Mouse (Mus musculus) hematopoietic stem cell, adult 5-6 weeks (primary cell): ENCODE measurements around the gene Ahnak. TPM values are rescaled to one million over a fixed set of nuclear protein-coding genes. Genes with fewer than 3 reads are reported as not detected.

Experiments
- ATAC-seq, 2 experiments: fragments of 125-278 bp in 1 of 2; replicated peaks in 1 of 2; 2 replicates each; pipeline ENCODE4 v1.8.0; 2016 to 2017; ENCODE audit warnings: inconsistent platforms in 2 of 2, mild to moderate bottlenecking in 2 of 2, moderate number of reproducible peaks in 2 of 2, low read depth in 1 of 2, moderate TSS enrichment in 1 of 2; ENCODE audit not compliant: low FRiP score in 2 of 2, poor library complexity in 2 of 2, severe bottlenecking in 2 of 2, insufficient read depth in 1 of 2, low TSS enrichment in 1 of 2
- total RNA-seq: library from RNA; stranded (forward); fragments of 172-1452, 232-1000 nt; gene quantifications from 2 replicates; pipeline ENCODE4 v1.2.3, GENCODE M21; 2017

Gene Ahnak
- total RNA-seq, 1 experiment from 2014 or later, result 28.0 TPM

GRCm38 (mm10) chr19:9026634-9027033 is 37.5 kb downstream of the Ahnak start:
- 0 out of 4 replicates have a peak, but pooled peaks of 1 of the 2 experiments have one; percentile 17 for ATAC-seq

DNA sequence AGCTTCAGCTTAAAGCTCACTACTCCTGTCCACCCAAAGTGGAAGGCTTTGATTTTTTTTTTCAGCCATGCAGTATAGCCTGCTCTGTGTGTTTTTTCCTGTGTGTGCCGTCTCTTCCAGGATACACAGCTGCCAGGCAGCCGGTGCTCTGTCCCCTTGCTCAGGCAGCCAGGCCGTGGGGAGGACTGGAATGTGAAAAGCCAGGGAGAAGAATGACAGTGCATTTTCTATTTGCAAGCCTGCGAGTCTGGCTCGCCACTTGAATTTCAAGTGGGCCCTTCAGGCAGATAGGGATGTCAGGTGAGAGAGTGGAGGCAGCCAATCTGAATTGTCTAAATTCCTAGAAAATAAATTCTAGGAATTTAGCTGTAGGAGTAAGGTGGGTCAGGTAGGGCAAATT is 38.7 kb downstream of the Ahnak start:
- no peak for ATAC-seq

GRCm38 (mm10) chr19:9028375-9028774 is 39.3 kb downstream of the Ahnak start:
- ATAC-seq, result no peak

DNA sequence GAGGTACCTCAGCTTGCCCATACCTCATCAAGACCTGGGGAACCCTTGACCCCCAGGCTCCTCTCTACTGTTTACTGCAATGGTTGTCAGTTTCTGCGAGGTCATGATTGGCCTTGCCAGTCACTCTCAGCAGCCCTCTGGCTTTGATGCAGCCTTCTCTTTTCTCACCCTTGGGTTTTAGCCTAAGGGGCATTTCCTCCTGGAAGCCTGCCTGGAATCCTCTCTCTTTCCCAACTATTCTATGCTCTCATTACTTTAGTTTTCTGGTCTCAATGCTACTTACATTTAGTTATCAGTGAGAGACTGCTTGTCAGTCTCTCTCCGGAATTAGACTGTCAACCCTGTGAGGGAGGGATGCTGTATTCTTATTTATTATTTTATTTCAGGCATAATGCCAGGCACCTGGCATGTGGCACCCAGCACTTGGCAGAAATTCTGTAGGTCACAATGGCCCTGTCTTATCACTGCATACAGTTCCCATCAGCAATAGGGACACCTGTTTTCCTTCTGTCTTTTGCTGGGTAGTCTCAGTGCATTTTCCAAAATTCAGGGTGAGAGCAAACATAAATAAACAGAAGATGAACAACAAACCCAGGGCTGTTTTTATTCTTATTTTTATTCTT is 40.7 kb downstream of the Ahnak start:
- no peak for ATAC-seq

DNA sequence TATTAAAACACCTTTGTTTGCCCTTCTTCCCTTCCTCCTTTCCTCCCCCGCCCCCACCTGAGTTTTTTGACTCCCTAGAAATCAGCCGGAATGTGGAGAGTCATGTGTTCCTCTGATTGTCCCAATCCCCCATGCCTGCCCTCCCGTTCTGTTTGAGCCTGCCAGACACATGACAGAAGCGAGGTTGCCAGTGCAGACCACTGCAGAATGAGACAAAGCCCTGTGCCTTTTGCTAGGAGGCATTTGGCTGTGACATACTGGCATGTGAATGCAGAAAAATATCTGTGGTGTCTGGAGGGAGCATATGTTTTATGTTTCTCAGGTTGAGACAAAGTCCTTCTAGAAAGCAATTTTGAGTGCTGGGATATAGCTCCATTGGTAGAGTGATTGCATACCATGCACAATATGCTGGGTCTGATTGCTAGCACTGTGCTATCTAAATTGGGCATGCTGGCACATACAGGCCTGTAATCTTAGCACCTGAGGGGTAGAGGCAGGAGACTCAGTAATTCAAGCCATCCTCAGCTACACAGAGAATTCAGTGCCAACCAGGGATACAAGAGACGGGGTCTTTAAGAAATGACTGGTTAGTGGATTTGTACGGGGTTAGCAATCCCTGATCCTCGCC is 43.5 kb downstream of the Ahnak start:
- no peak for ATAC-seq

GRCm38 (mm10) chr19:9033412-9034340 is 44.6 kb downstream of the Ahnak start:
- ATAC-seq, result no peak; a peak in 2 of 4 replicates

- ATAC-seq, result no peak
These were observed 45.4 kb downstream of the Ahnak start for GRCm38 (mm10) chr19:9034480-9034879.

GRCm38 (mm10) chr19:9035101-9035500 is 46.0 kb downstream of the Ahnak start:
- no peak for ATAC-seq

- ATAC-seq, result peak; percentile 52 to 72; a peak in 2 of 4 replicates
These were observed 49.1 kb downstream of the Ahnak start for GRCm38 (mm10) chr19:9038136-9038535.

GRCm38 (mm10) chr19:9039266-9039665 is 50.2 kb downstream of the Ahnak start:
- ATAC-seq, result no peak

DNA sequence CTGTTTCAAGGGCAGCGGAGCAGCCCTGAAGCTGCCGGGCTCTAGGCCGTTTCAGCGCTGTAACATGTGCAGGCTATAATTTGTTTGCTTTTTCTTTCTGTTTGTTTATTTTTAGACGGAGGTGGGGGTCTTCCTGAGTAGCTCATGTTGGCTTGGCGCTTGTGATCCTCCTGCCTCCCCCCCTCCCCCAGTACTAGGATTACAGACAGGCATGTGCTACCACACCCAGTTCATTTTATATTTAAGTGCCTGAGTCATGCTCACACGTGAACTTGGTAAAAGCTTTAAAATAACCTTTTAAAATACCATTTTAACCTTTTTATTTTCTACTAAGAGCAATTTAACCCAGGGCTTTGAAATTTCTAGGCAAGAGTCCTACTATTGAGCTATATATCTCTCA is 50.8 kb downstream of the Ahnak start:
- no peak for ATAC-seq

GRCm38 (mm10) chr19:9040649-9041048 is 51.6 kb downstream of the Ahnak start:
- 0 out of 4 replicates have a peak, but pooled peaks of 1 of the 2 experiments have one; percentile 8 for ATAC-seq

- peak; percentile 68 to 74 for ATAC-seq
These were observed 52.0 kb downstream of the Ahnak start for GRCm38 (mm10) chr19:9041074-9041473.

GRCm38 (mm10) chr19:9043123-9043522 is 54.0 kb downstream of the Ahnak start:
- ATAC-seq, result no peak

- ATAC-seq, result 0 out of 4 replicates have a peak, but pooled peaks of 1 of the 2 experiments have one; percentile 7
These were observed 55.2 kb downstream of the Ahnak start for GRCm38 (mm10) chr19:9044291-9044690.

GRCm38 (mm10) chr19:9047207-9047945 is 58.3 kb downstream of the Ahnak start:
- no peak for ATAC-seq

DNA sequence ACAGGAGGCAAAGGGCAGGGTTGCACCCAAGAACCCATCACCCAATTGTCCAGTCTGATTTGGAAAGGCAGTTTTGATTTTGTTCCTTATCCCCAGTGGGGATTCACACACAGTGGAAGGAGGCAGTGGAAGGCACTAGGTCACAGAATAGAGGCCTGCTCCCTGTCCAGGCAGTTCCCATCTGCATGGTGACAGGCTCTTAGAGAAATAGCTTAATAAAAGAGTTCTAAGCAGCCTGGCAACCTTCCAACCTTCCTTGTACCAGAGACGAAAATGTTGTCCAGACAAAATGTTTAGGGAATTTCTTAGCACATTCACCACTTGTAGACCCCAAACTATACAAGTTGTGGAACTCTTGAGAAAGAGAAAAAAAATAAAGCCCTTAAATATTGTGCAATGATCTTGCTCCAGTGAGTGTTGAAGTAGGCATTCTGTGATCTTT is 58.9 kb downstream of the Ahnak start:
- no peak for ATAC-seq
